Mouse (Mus musculus) adrenal gland, postnatal 36 days (tissue): Measurements from ENCODE around the gene Ccdc107. TPM values are rescaled to one million over a fixed set of nuclear protein-coding genes. Genes with fewer than 3 reads are reported as not detected.

ENCODE experiments used
- DNase-seq, 2 experiments: peaks; one replicate each; pipeline ENCODE4 v3.0.0; 2021; ENCODE audit warnings: mixed read lengths in 1 of 2
- long read RNA-seq, 2 experiments: library from polyadenylated mRNA; stranded (forward); transcript quantifications; one replicate each; pipeline ENCODE4 v2.0.0; 2021; ENCODE audit warnings: borderline sequencing depth in 2 of 2
- total RNA-seq, 2 experiments: library from RNA; stranded (reverse); gene quantifications; 2 replicates each; pipeline ENCODE4 v1.2.3; 2021

Ccdc107 gene
- 10 to 100 TPM; 57.3 to 59.3 TPM for total RNA-seq
- long read RNA-seq, experiment 1, transcript Ccdc107-201 (6 exons, 817 nt), result major isoform, 87 of 103 reads
- long read RNA-seq, experiment 1, partial matches to known transcripts, result 1 of 103 reads
- long read RNA-seq, experiment 1, other reads (novel, unspliced or antisense), result 11 of 103 reads
- long read RNA-seq, experiment 2, transcript Ccdc107-201 (6 exons, 817 nt), result major isoform, 37 of 46 reads
- long read RNA-seq, experiment 2, partial matches to known transcripts, result 5 of 46 reads
- long read RNA-seq, experiment 2, other reads (novel, unspliced or antisense), result 3 of 46 reads

DNA sequence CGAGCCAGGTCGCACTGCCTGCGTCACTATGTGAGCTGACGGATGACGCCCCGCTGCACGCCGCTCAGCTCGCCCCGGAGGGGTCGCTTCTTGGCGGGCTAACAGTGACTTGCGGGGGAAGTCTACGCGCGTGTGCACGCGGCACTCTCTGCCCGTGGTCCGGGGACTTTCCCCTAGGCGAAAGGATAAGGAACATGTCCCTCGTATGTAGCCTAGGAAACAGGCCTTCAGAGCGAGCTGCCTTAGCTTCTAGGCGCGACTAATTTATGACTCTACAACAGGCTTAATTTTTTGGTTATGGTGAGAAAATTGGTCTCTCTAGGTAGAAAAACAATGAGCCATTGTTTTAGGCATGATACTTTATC lies at the start of gene Ccdc107:
TSS of gene Ccdc107 (plus strand) at position 80 of the 365 bp plus-strand sequence.
- peak; percentile 94 for DNase-seq

DNA sequence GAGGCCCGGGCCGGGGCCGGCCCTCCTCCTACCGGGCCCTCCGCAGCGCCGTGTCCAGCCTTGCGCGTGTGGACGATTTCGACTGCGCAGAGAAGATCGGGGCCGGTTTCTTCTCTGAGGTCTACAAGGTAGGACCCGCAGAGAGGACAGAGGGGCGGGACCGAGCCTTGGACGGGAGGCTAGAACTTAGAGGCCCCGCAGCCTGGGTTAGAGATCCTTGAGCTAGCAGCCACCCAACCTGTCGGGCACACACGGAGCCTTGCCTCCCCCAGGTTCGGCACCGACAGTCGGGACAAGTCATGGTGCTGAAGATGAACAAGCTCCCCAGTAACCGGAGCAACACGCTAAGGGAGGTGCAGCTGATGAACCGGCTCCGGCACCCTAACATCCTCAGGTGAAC lies 49.2 kb upstream of the Ccdc107 start:
- DNase-seq, result peak in 1 of 2 experiments; percentile 60

DNA sequence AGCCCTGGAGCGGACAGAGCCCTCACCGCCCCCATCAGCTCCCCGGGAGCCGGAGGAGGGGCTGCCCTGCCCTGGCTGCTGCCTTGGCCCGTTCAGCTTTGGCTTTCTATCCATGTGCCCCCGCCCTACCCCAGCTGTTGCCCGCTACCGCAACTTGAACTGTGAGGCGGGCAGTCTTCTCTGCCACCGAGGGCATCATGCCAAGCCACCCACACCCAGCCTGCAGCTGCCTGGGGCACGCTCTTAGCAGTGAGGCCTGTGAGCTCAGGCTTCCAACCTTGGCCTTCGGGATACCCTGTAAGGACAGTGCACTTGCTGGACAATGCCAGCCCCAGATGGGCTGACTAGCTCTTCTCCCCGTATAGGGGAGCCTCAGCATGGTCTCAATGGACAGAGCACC lies 45.4 kb upstream of the Ccdc107 start:
- peak; percentile 75 to 76 for DNase-seq

DNA sequence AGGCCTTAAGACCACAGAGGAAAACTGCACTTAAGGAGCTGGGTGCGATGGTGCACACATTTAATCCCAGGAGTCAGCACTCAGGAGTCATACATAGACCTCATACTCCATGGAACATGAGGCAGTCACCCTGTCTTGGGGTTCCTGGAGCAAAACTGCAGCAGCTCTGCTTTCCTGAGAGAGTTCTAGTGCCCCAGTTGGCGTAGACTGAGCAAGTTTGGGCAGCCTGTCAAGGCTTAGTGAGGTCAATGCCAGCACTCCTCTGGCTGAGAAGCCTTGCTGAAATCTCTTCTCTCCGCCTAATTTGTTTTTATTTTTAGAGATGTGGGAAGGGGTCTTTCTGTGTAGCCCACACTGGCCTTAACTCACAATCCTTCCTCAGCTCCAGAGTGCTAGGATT lies 44.1 kb upstream of the Ccdc107 start:
- peak; percentile 73 to 78 for DNase-seq

DNA sequence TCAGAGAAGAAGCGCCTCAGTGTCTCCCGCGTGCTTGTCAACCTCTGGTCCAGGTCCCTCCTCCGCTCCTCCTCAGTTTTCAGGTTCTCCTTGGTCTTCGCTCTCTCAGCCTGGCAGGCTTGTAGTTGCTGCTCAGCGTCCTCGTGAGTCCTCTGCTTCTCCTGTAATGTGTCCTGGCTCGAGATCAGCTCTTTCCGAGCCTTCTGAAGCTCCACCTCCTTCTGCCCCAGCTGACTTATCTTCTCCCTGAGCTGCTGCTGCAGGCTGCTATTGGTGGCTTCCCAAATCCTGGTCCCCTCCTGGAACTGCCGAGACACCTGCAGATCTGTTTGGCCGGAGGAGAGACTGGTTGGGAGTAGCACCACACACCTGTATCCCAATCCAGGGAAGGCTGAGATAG lies 40.4 kb upstream of the Ccdc107 start:
- no peak for DNase-seq

DNA sequence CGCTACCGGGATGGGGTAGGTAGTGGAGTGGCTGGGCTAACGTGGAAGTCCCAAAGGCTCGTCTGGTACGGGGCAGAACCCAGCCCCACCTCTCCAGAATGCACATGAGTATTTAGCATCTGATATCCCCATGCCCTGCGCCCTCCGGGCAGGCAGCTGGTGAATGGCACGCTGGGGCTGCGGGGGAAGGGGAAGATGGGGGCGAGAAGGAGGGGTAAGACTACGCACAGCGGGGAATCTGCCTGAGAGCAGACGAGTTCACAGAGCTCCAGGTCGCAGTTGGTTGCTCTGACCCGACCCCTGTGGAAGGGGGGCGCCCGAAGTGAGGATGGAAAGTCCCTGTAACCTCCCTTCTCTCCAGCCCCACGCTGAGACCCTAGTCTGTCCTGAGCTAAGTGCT lies 39.3 kb upstream of the Ccdc107 start:
- DNase-seq, result no peak

DNA sequence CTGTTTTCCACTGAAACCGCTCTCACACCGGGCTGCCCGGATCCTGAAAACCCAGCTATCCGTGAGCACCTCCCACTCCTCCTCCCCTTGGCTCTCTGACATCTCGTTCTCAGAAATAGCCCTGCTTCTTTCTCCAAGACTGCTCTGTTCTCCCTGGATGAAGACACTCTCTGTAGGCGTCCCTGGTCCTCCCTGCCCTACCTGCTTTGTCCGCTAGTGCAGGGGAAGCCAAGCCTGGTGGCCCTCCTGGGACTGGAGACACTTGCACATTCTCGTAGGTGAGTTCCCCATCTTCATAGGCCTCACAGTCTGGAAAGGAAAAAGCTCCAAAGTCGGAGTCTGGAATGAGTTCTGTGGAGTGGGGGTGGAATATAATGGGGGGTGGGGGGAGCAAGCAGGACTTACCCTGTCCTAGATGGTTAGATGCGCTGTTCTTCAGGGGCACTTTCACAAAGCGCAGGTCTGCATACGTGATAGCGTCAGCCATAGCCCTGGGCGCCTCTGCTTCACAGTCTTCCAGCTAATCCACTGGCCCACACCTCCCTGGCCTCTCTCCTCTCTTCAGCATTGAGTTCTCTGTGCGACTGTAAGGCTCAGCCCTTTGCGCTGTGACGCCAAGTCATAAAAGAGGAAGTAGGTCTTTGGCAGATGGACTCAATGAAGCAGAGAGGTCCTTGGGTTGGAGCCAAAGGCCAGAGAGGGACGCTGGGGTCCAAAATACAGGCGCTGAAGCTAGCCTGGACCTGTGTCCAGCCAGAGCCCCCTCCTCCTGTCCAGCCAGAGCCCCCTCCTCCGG lies 38.5 kb upstream of the Ccdc107 start, which contains the start of gene Cd72:
TSS of gene Cd72 (minus strand) at position 588 of the 796 bp plus-strand sequence.
- no peak for DNase-seq

DNA sequence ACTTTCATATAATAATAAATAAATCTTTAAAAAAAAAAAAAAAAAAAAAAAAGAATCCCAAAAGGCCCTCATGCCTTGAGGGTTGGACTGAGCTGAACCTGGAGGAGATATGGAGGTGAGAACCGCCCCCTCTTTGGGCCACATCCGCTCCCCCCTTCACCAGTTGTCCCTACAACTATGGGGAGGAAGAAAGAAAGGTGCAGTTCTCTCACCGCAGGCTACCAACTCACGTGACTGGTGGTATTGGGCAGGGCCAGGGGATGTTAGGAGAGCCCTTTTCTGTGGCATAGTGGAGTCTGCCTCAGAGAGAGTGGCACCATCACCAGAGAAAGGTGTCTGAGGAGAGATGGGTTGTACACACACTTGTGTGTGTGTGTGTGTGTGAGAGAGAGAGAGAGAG lies 36.2 kb upstream of the Ccdc107 start:
- no peak for DNase-seq

DNA sequence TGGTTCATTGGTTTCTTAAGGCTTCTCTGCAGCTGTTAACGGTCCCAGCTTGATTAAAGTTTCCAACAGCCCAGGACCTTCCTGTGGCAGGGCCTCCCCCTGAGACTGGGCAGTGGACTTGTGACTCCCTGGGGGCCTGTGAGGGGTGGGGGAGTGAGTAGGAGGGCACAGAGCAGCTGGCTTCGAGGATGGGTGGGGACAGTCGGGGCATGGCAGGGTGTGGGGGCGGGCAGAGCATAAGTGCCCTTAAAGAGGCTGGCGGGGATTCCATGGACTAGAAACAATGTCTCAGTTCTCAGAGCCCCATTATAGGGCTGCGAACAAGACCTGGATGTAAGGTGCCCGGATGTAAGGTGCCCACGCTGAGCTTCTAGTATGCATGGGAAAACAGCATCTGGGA lies 35.6 kb upstream of the Ccdc107 start:
- DNase-seq, result no peak

DNA sequence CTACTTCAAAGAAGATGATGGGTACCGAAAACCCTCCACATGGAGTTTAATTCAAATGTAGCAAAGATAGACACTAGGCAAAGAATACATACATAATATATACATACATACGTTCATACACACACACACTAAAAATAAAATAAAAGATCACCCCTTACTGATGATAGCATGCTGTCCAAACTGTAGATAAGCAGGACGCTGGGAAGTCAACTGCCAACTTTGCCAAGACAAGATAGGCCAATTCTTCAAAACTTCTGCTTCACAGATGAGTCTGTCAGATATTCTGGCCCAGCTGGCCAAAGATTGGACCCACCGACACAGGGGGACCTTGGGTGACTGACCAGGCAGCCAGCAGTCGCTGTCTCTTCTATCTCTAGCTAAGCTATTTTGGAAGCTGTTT lies 29.6 kb upstream of the Ccdc107 start:
- no peak for DNase-seq

DNA sequence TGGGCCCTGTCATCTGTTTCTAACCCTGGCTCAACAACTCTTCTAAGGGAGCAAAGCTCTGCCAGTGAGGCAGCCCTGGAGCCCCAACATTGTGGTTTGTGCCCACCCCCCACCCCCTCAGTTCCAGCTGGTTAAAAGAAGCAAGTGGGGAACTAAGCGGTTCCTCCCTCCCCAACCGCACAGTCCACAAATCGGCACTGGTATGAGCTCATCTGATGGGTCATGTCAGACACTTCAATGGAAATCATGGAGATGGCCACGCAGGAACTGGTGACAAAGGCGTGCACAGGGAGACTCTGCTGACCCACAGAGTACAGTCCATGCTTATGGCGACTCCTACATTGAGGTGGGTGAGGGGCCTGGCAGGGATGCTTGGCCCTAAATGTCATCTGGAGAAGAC lies 26.8 kb upstream of the Ccdc107 start:
- DNase-seq, result no peak

DNA sequence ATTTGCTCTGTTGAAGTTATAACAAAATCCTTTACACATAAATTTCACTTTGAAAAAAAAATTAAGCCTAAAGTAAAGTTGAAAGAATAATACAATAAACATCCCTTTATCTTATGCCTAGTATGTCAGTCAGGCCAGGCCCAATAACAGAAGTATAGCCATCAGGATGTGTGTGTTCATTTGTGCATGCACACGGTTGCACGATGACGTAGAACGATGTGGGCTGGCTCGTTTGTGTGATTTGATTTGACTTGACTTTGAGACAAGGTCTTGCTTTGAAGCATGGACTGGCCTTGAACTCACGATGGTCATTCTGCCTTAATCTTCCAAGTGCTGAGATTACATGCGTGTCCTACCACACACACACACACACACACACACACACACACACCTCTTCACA lies 25.8 kb upstream of the Ccdc107 start:
- no peak for DNase-seq

DNA sequence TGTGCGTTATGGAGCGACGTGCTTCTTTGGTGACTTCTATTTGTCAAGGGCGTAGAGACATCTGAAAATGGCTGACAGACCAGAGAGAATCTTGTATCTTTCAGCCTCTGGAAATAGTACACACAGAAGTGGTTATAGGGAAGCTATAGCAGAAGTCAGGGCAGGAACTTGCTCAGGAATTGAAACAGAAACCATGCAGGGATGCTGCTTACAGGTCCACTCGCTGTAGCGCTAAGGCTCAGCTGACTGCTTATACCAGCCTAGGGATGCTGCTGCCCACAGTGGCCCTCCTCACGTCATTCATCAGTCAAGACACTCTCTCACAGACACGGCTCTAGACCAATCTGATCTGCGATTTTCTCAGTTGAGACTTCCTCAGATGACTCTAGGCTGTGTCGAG lies 22.4 kb upstream of the Ccdc107 start:
- no peak for DNase-seq

DNA sequence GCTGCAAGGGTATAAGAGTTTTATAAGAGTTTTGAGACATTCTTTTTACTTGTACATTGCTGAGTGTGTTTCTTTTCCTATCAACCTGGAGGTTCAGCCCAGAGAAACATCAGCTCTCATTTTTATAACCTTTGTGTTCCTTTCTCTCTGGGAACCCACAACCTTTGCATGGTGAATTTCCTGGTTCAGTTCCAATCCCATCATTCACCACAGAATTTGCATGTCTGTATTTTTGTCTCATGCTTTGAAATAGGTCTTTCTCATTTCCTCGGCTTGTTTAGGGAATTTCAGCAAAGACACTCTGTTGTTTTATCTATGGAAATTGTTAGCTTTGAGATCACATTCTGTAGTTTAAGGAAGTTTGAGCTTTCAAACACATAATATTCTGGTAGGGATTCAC lies 19.1 kb upstream of the Ccdc107 start:
- DNase-seq, result no peak

DNA sequence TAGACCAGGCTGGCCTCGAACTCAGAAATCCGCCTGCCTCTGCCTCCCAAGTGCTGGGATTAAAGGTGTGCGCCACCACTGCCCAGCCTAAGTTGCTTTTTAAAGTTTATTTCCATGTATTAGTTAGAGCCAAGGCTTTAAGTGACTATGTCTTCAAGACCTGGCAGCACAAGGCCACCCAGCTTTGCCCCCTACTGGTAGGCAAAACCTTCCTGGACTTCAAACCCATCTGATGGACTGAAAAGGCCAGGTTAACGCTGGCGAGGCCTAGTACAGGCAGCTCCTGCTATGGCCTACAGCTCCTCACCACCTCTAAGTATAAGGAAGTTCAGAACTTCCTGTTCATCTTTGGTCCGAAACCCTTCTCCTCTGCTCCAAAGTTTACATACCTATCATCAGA lies 16.1 kb upstream of the Ccdc107 start:
- DNase-seq, result no peak

DNA sequence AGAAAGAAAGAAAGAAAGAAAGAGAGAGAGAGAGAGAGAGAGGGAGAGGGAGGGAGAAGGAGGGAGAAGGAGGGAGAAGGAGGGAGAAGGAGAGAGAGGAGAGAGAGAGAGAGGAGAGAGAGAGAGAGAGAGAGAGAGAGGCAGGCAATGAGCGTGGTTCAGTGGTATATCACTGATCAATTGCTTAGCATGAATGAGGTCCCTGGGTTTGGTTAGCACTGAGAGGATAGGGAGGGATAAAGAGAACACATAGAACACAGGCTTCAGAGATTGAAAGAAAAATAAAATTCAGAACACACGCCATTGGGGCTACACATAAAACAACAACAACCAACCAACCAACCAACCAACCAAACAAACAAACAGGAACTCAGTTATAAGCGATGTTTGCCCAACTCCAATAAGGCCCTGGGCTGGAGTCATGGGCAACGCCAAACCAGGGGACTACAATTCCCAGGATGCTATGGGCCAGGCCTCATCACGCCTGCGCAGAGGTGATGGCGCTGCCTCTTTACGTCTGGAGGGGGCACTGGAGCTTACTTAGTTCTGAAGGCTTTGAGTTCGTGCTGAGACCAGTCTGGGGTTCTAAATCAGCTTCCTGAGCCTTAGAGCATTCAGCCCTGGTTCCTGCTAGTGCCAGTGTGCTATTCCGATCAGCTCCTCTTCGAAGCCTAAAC lies 14.7 kb upstream of the Ccdc107 start:
- peak; percentile 90 to 91 for DNase-seq

DNA sequence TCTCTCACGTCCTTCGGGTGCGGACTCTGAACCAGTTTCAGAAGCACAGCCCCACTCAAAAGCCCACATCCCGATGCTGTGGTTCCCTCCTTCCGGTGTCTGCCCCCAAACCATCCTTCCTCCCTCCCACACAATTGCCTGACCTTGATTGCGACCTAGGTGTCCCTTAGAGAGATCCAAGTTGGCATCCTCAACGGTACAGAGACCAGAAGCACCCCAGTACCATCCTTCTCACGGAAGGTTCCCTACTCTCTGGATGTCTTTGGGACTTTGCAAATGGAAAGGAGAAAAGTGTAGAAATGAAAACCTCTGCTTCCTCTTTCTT lies 14.2 kb upstream of the Ccdc107 start:
- no peak for DNase-seq

DNA sequence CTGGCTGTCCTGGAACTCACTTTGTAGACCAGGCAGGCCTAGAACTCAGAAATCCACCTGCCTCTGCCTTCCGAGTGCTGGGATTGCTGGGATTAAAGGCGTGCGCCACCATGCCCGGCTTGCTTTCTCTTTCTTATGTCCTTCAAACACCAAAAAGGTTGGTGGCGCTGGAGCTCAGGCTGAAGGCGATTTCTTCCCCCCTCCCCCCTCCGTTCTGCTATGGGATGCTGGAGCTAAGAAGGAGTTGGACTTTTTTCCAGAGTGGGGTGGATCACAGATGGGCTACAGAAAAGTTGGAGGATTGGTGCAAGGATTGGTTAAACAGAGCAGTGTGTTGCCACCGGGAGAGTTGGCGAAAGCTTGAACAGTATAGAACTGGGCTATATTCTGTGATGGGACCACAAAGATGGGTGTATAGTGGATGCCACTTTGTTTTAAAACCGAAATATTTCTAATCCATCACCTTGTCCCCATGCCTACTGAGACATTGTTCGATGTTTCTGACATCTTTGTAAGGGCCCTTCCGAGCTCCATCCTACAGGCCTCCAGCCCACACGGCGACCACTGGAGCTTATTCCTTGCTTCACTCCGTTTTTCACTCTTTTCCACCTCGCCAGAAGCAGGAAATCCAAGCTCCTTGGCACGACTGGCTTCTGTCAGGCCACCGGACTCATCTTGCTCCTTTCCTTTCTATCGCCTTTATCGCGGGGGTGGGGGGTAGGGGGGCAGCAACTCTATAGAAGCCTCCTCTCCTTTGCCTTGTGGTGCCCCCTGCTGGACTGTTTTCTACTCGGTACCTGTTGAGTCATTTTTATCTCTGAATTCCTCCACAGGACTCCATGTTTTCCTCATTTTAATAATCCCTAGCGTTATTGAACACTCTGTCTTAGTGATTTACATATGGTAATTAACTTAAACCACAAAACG lies 13.5 kb upstream of the Ccdc107 start:
- peak; percentile 71 to 87 for DNase-seq

DNA sequence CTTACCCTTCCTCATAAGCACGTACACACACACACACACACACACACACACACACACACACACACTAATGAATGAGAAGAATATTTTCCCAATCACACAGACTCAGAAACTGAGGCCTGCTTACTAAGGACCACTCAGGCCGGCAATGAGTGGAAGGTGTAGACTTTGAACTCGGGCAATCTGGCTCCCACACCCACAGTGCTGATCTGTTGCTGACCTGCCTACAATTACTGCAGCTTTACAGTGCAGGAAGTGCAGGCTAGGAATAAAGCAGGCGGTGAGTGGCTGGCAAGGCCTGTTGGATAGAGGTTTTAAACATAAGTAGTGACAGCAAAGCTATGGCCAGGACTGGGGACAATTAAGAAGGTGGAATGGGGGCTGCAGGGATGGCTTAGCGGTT lies 11.7 kb upstream of the Ccdc107 start:
- DNase-seq, result no peak

DNA sequence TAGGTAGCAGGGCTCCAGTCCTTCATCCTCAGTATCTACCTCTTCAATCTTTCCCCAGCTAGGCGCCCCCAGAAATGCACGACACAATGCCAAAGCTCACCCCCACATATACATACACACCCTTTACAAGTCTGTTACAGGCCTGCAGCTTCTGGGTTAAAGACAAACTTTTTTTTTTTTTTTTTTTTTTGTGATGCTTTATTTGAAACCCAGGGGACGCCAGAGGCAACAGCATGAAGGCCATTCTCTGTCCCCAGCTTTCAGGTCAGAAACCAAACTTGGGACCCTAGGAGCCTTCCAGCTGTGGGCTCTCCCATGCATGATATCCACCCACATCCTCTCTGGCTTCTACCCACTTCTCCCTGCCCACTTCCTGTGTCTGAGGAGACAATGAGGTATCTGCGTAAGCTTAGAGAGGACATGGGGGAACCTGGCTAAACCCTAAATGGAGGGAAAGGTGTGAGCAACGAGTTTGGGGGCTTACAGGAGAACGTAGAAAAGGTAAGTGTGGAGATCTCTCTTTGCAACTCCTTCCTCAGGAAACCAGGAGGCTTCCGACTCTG lies 10.7 kb upstream of the Ccdc107 start:
- DNase-seq, result no peak

DNA sequence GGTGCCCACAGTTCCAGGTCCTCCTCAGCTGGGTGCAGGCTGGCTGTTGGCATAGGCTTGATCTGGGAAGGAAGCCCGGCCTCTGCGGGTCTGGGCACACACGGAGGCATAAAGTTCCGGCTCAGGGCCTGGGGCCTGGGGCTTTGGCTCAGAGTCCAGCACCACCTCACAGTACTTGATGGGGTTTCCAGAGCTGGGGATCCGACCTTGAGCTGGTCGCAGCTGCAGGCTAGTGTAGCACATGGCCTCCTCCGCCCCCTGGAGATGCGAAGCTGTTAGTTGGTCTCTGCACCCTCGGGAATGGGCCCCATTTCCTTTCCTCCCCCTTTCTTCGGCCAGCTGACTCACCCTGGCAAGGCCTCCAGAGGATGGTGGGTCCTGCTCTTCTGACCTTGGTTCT lies 10.1 kb upstream of the Ccdc107 start:
- DNase-seq, result peak; percentile 66 to 68

DNA sequence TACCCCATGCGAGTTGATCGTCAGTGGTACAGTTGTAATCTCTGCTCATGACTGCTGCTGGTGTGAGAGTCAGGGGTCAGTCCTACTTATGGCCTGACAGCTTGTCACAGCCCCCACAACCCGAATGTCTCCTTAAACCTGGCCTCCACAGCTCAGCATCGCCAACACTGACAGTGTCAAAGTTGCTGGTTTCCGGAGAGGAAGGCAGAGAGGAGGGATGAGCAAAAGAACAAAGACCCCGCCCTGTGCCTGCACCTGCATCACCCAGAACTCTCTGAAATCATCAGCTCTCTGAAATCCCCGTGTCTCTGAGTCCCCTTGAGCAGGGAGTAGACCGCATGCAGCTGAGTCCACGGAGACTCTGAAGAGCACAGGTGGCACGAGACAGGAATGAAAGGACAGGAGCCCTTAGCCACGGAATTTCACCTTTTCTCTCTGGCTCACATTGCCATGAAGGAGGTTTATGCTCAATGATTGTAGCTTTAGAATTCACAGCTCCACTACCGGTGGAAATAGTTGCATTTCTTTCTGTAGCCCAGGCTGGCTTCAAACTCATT lies 9.1 kb upstream of the Ccdc107 start, which contains the start of gene Sit1:
TSS of gene Sit1 (minus strand) at position 200 of the 557 bp plus-strand sequence.
- DNase-seq, result no peak
